ENCODE assay signal across 7 mouse cellular contexts in genomic region chr17:79020984-79021335, GRCm38 (mm10). TPM values are rescaled to one million over a fixed set of nuclear protein-coding genes. Genes with fewer than 3 reads are reported as not detected.
DNase-seq lines count a peak whose midpoint lies in the region; ATAC-seq and TF ChIP-seq lines count a peak whose summit lies in the region.

No protein-coding gene starts in this region.

- H3K4me2 ChIP-seq in forebrain, embryonic 13.5 days: peak overlapping the region; percentile 76
- H3K4me2 ChIP-seq in liver, embryonic 15.5 days: peak overlapping the region; percentile 92

- no peaks in the 10 kb centered on the region for H3K36me3 ChIP-seq in testis, adult 2 months (ENCODE audit: control insufficient read depth, insufficient read depth, low read length)
- H3K36me3 ChIP-seq in forebrain, embryonic 13.5 days (ENCODE audit: poor library complexity, severe bottlenecking): no peaks in the 10 kb centered on the region
- H3K36me3 ChIP-seq in liver, embryonic 15.5 days (replicated peaks): no peaks in the 10 kb centered on the region

- no peaks in the 10 kb centered on the region for H3K9me3 ChIP-seq in forebrain, embryonic 13.5 days (replicated peaks)
- H3K9me3 ChIP-seq in liver, embryonic 15.5 days (replicated peaks): no peaks in the 10 kb centered on the region

- peak overlapping the region; percentile 84 for H3K9ac ChIP-seq in forebrain, embryonic 13.5 days
- peak overlapping the region; percentile 72 for H3K9ac ChIP-seq in liver, embryonic 15.5 days

- TF ChIP-seq CTCF in testis, adult 2 months (IDR thresholded peaks at IDR 0.05; ENCODE audit: control insufficient read depth, insufficient read depth, insufficient replicate concordance, low read depth, low read length): no peak

- H3K4me1 ChIP-seq in testis, adult 2 months (ENCODE audit: control insufficient read depth, insufficient read depth, low read length): peaks cover 3% of the 10 kb centered on the region; the same call in 1 of the 2 replicates
- peaks cover 32% of the 10 kb centered on the region for H3K4me1 ChIP-seq in forebrain, embryonic 13.5 days
- peaks cover 35% of the 10 kb centered on the region for H3K4me1 ChIP-seq in liver, embryonic 15.5 days (replicated peaks)

- TF ChIP-seq POLR2A in testis, adult 2 months (IDR thresholded peaks at IDR 0.05; ENCODE audit: control insufficient read depth, low read depth, low read length): no peak

- no peak for DNase-seq in testis, postnatal 10 days (ENCODE audit: low spot score)
- no peak for DNase-seq in adrenal gland, postnatal 36 days
- DNase-seq in ovary, postnatal 36 days (ENCODE audit: low spot score): no peak
- DNase-seq in layer of hippocampus, adult 8-10 months (ENCODE audit: low spot score in 2 of 2): no peak

- WGBS in forebrain, embryonic 13.5 days: 2% methylated on average over 24 of the region's 24 CpGs
- 1% methylated on average over 24 of the region's 24 CpGs for WGBS in liver, embryonic 15.5 days (ENCODE audit: insufficient replicate concordance)

- ATAC-seq in forebrain, embryonic 13.5 days: no peak; the same call in 1 of the 2 replicates
- peak; percentile 26 for ATAC-seq in liver, embryonic 15.5 days (ENCODE audit: insufficient read depth)

- H3K4me3 ChIP-seq in testis, adult 2 months (ENCODE audit: control insufficient read depth, low read depth, low read length): peak overlapping the region; percentile 83
- H3K4me3 ChIP-seq in forebrain, embryonic 13.5 days: peak overlapping the region; percentile 79
- peak overlapping the region; percentile 74 for H3K4me3 ChIP-seq in liver, embryonic 15.5 days (replicated peaks)

- H3K27ac ChIP-seq in testis, adult 2 months (ENCODE audit: control insufficient read depth, insufficient read depth, low read depth, low read length): peak overlapping the region; percentile 10; the same call in 1 of the 2 replicates
- H3K27ac ChIP-seq in forebrain, embryonic 13.5 days: peak overlapping the region; percentile 79; the same call in 1 of the 2 replicates
- H3K27ac ChIP-seq in liver, embryonic 15.5 days (replicated peaks): no peak overlapping the region

- H3K27me3 ChIP-seq in testis, adult 2 months (ENCODE audit: control insufficient read depth, insufficient read depth, low read length): no peaks in the 10 kb centered on the region
- H3K27me3 ChIP-seq in forebrain, embryonic 13.5 days: 0 out of 2 replicates have a peak, but pooled peaks cover 5% of the 10 kb centered on the region
- peaks cover 19% of the 10 kb centered on the region for H3K27me3 ChIP-seq in liver, embryonic 15.5 days

RNA-seq across cellular contexts. Expression of gene Prkd3, which starts 0.3 kb away (rescaled TPM):
- 3.2 and 4.2 TPM in 2 replicates for polyA plus RNA-seq in testis, adult 2 months (2012; rRNA removed)
- polyA plus RNA-seq in forebrain, embryonic 13.5 days (2015; fragmentation: Nextera tagmentation; extraction: Ambion mirVana): 33.8 and 35.7 TPM in 2 replicates
- polyA plus RNA-seq in liver, embryonic 15.5 days (2015; fragmentation: Nextera tagmentation; extraction: Ambion mirVana): 8.1 and 8.6 TPM in 2 replicates
- 10 to 100 TPM; 26.0 to 32.2 TPM for total RNA-seq in adrenal gland, postnatal 36 days (2021)
- total RNA-seq in layer of hippocampus, adult 8-10 months (2022): 10 to 100 TPM; 13.5 to 16.7 (median 15.2) TPM

RNA-seq across cellular contexts. Expression of gene Qpct, which starts 30.7 kb away (rescaled TPM):
- 19.9 and 30.7 TPM in 2 replicates for polyA plus RNA-seq in testis, adult 2 months (2012; rRNA removed)
- polyA plus RNA-seq in forebrain, embryonic 13.5 days (2015; fragmentation: Nextera tagmentation; extraction: Ambion mirVana): 8.1 and 8.8 TPM in 2 replicates
- polyA plus RNA-seq in liver, embryonic 15.5 days (2015; fragmentation: Nextera tagmentation; extraction: Ambion mirVana): 21.1 and 22.7 TPM in 2 replicates
- total RNA-seq in adrenal gland, postnatal 36 days (2021): 1 to 10 TPM; 8.1 to 8.2 TPM
- 10 to 100 TPM; 11.6 to 17.3 (median 13.2) TPM for total RNA-seq in layer of hippocampus, adult 8-10 months (2022)
